Mouse (Mus musculus) G1E (cell line): ENCODE measurements at regions not wholly inside any gene's neighbourhood (a gene's known extent, or its start where the extent isn't known, plus 50 kb on each side); places are given as distances from the start of the nearest gene placed in this dataset.

Experiments used
- CTCF ChIP-seq: IDR thresholded peaks from 2 replicates; pipeline ENCODE4 v1.5.1; 2012; ENCODE audit warnings: low read depth, low read length, inconsistent platforms, mixed read lengths
- GATA1 ChIP-seq: IDR thresholded peaks from 2 replicates; pipeline ENCODE4 v1.6.1; 2012; ENCODE audit warnings: borderline replicate concordance, low read length, inconsistent platforms, mixed read lengths
- GATA2 ChIP-seq: IDR thresholded peaks from 2 replicates; pipeline ENCODE4 v1.6.1; 2012; ENCODE audit warnings: low read depth, low read length, inconsistent platforms, borderline replicate concordance
- POLR2AphosphoS5 ChIP-seq: IDR thresholded peaks from 2 replicates; pipeline ENCODE4 v1.6.1; 2012; ENCODE audit warnings: low read depth, low read length, inconsistent platforms; ENCODE audit not compliant: insufficient replicate concordance
- TAL1 ChIP-seq: conservative IDR thresholded peaks from 2 replicates; pipeline ENCODE4 v1.6.1; 2012; ENCODE audit warnings: low read depth, low read length, inconsistent platforms, mixed read lengths

DNA sequence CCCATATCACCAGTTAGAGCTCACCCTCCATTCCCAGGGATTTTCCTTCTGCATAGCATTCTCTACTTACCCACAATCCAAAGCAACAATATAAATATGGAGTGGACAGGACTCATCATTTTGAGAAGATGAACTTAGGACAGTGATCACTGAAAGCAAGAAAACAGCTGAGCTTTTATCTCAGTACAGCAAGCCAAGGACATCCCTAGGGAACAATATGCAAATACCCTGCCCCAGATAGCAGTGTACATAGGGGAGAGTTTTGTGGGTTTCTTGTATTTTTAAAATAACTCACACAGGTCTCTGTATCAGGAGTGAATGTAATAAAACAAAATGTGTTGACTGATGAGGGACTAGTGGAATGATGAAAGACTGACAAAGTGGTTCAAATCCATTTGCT, 780.5 kb downstream of the Rpia start:
- no peak for TF ChIP-seq TAL1
- TF ChIP-seq CTCF, result no peak
- no peak for TF ChIP-seq GATA1
- TF ChIP-seq GATA2, result no peak
- TF ChIP-seq POLR2AphosphoS5, result no peak
